Mouse (Mus musculus) erythroblast, embryonic 14.5 days (primary cell): ENCODE measurements around the gene Ccr9.

Source experiments
- GATA1 ChIP-seq: IDR thresholded peaks from 2 replicates; pipeline ENCODE4 v1.6.1; 2012; ENCODE audit warnings: low read length, inconsistent platforms, mixed read lengths
- TAL1 ChIP-seq: IDR thresholded peaks from 3 replicates; pipeline ENCODE4 v1.6.1; 2012; ENCODE audit warnings: low read length, inconsistent platforms, mixed read lengths

GRCm38 (mm10) chr9:123814821-123815220 is 136.6 kb downstream of the Ccr9 start:
- TF ChIP-seq GATA1 (no peak), TAL1 (no peak)
